Mouse (Mus musculus): ENCODE data around the gene Cks1b. TPM values are rescaled to one million over a fixed set of nuclear protein-coding genes. Genes with fewer than 3 reads are reported as not detected.
A peak's percentile ranks its signal among the peaks of the same experiment; 100 is the strongest.

Gene Cks1b
- polyA plus RNA-seq, 1 experiment = 7.3 TPM

GRCm38 (mm10) chr3:89377831-89378230 is 40.4 kb downstream of the Cks1b start:
- DNase-seq = no peak
- H3K4me1 ChIP-seq (ENCODE audit: control insufficient read depth, insufficient read depth, low read length) = peaks cover 6% of the 10 kb centered on the region; the same call in 1 of the 2 replicates
- 85% methylated on average over 4 of the region's 4 CpGs for whole genome bisulfite sequencing
- no peak overlapping the region for H3K4me3 ChIP-seq (ENCODE audit: insufficient read depth, low read depth, low read length)
- H3K27me3 ChIP-seq (replicated peaks; ENCODE audit: control insufficient read depth, insufficient read depth, low read length) = no peaks in the 10 kb centered on the region
- TF ChIP-seq POLR2A (IDR thresholded peaks at IDR 0.05; ENCODE audit: low read depth, low read length) (no peak), CTCF (conservative IDR thresholded peaks at IDR 0.05; ENCODE audit: insufficient read depth, insufficient read length, low read depth, low read length) (no peak)
- no peak overlapping the region for H3K27ac ChIP-seq (ENCODE audit: insufficient read depth, low read depth, low read length)
- 0 out of 2 replicates have a peak, but pooled peaks cover 1% of the 10 kb centered on the region for H3K36me3 ChIP-seq (ENCODE audit: control insufficient read depth, insufficient read depth, low read length)

GRCm38 (mm10) chr3:89373581-89374231 is 44.5 kb downstream of the Cks1b start:
- TF ChIP-seq POLR2A (IDR thresholded peaks at IDR 0.05; ENCODE audit: low read depth, low read length) = no peak
- TF ChIP-seq CTCF (conservative IDR thresholded peaks at IDR 0.05; ENCODE audit: insufficient read depth, insufficient read length, low read depth, low read length) = no peak
- no peak overlapping the region for H3K4me3 ChIP-seq (ENCODE audit: insufficient read depth, low read depth, low read length)
- H3K36me3 ChIP-seq (ENCODE audit: control insufficient read depth, insufficient read depth, low read length) = no peaks in the 10 kb centered on the region
- no peak overlapping the region for H3K27ac ChIP-seq (ENCODE audit: insufficient read depth, low read depth, low read length)
- 55% methylated on average over 5 of the region's 5 CpGs for WGBS
- H3K4me1 ChIP-seq (ENCODE audit: control insufficient read depth, insufficient read depth, low read length) = peaks cover 1% of the 10 kb centered on the region; the same call in 1 of the 2 replicates
- DNase-seq = no peak
- H3K27me3 ChIP-seq (replicated peaks; ENCODE audit: control insufficient read depth, insufficient read depth, low read length) = no peaks in the 10 kb centered on the region

- Histone ChIP-seq H3K4me3 (ENCODE audit: insufficient read depth, low read depth, low read length) (no peak overlapping the region), H3K4me1 (ENCODE audit: control insufficient read depth, insufficient read depth, low read length) (no peaks in the 10 kb centered on the region), H3K27me3 (replicated peaks; ENCODE audit: control insufficient read depth, insufficient read depth, low read length) (no peaks in the 10 kb centered on the region), H3K27ac (ENCODE audit: insufficient read depth, low read depth, low read length) (no peak overlapping the region), H3K36me3 (ENCODE audit: control insufficient read depth, insufficient read depth, low read length) (no peaks in the 10 kb centered on the region)
- DNase-seq = peak; percentile 40
- WGBS = 52% methylated on average over 11 of the region's 11 CpGs
- TF ChIP-seq POLR2A (IDR thresholded peaks at IDR 0.05; ENCODE audit: low read depth, low read length) (no peak), CTCF (conservative IDR thresholded peaks at IDR 0.05; ENCODE audit: insufficient read depth, insufficient read length, low read depth, low read length) (no peak)
Measured at GRCm38 (mm10) chr3:89367338-89367737, 50.8 kb downstream of the Cks1b start.

GRCm38 (mm10) chr3:89365486-89366414 is 52.4 kb downstream of the Cks1b start:
- H3K27ac ChIP-seq (ENCODE audit: insufficient read depth, low read depth, low read length) = no peak overlapping the region

More at GRCm38 (mm10) chr3:89365486-89366414, 52.4 kb downstream of the Cks1b start:
- 65% methylated on average over 20 of the region's 20 CpGs for WGBS
- no peaks in the 10 kb centered on the region for H3K27me3 ChIP-seq (replicated peaks; ENCODE audit: control insufficient read depth, insufficient read depth, low read length)
- no peaks in the 10 kb centered on the region for H3K36me3 ChIP-seq (ENCODE audit: control insufficient read depth, insufficient read depth, low read length)
- TF ChIP-seq POLR2A (IDR thresholded peaks at IDR 0.05; ENCODE audit: low read depth, low read length) (no peak), CTCF (conservative IDR thresholded peaks at IDR 0.05; ENCODE audit: insufficient read depth, insufficient read length, low read depth, low read length) (no peak)
- no peak for DNase-seq
- H3K4me1 ChIP-seq (ENCODE audit: control insufficient read depth, insufficient read depth, low read length) = no peaks in the 10 kb centered on the region
- no peak overlapping the region for H3K4me3 ChIP-seq (ENCODE audit: insufficient read depth, low read depth, low read length)

Other genes starting within 250 kb of the Cks1b start
- gene Scamp3, start 240.9 kb downstream of the Cks1b start, polyA plus RNA-seq (2012; rRNA removed) = 138 and 141 TPM in 2 replicates
- gene Fam189b, start 235.2 kb downstream of the Cks1b start, polyA plus RNA-seq (2012; rRNA removed) = 18.3 and 18.4 TPM in 2 replicates
- 61.6 and 65.3 TPM in 2 replicates for gene Gba, start 215.5 kb downstream of the Cks1b start, polyA plus RNA-seq (2012; rRNA removed)
- 5.0 and 7.9 TPM in 2 replicates for gene Thbs3, start 203.2 kb downstream of the Cks1b start, polyA plus RNA-seq (2012; rRNA removed)
- 257 and 283 TPM in 2 replicates for gene Mtx1, start 191.3 kb downstream of the Cks1b start, polyA plus RNA-seq (2012; rRNA removed)
- 45.9 and 53.8 TPM in 2 replicates for gene Muc1, start 189.3 kb downstream of the Cks1b start, polyA plus RNA-seq (2012; rRNA removed)
- gene Krtcap2, start 172.4 kb downstream of the Cks1b start, polyA plus RNA-seq (2012; rRNA removed) = 142 and 173 TPM in 2 replicates
- gene Trim46, start 172.1 kb downstream of the Cks1b start, polyA plus RNA-seq (2012; rRNA removed) = 9.1 and 10.5 TPM in 2 replicates
- gene Dpm3, start 159.0 kb downstream of the Cks1b start, polyA plus RNA-seq (2012; rRNA removed) = 431 and 562 TPM in 2 replicates
- gene Slc50a1, start 147.8 kb downstream of the Cks1b start, polyA plus RNA-seq (2012; rRNA removed) = 109 and 110 TPM in 2 replicates
- 54.1 and 59.2 TPM in 2 replicates for gene Efna1, start 137.2 kb downstream of the Cks1b start, polyA plus RNA-seq (2012; rRNA removed)
- gene Efna3, start 95.4 kb downstream of the Cks1b start, polyA plus RNA-seq (2012; rRNA removed) = 2.4 and 4.2 TPM in 2 replicates
- 8.2 and 10.4 TPM in 2 replicates for gene Efna4, start 80.4 kb downstream of the Cks1b start, polyA plus RNA-seq (2012; rRNA removed)
- gene Adam15, start 68.4 kb downstream of the Cks1b start, polyA plus RNA-seq (2012; rRNA removed) = 95.1 and 111 TPM in 2 replicates
- gene Dcst2, start 56.4 kb downstream of the Cks1b start, polyA plus RNA-seq (2012; rRNA removed) = 0.38 and 0.41 TPM in 2 replicates
- 1.8 and 2.2 TPM in 2 replicates for gene Dcst1, start 53.1 kb downstream of the Cks1b start, polyA plus RNA-seq (2012; rRNA removed)
- 54.3 and 58.8 TPM in 2 replicates for gene Zbtb7b, start 23.6 kb downstream of the Cks1b start, polyA plus RNA-seq (2012; rRNA removed)
- gene Lenep, start 15.6 kb downstream of the Cks1b start, polyA plus RNA-seq (2012; rRNA removed) = 0.15 TPM in 1 of 2 replicates, not detected in the other
- 54.6 and 56.7 TPM in 2 replicates for gene Flad1, start 6.5 kb downstream of the Cks1b start, polyA plus RNA-seq (2012; rRNA removed)
- 53.2 and 57.2 TPM in 2 replicates for gene Shc1, start 60 bp upstream of the Cks1b start, polyA plus RNA-seq (2012; rRNA removed)
- 26.2 and 45.6 TPM in 2 replicates for gene Pygo2, start 11.8 kb upstream of the Cks1b start, polyA plus RNA-seq (2012; rRNA removed)
- 60.5 and 61.3 TPM in 2 replicates for gene Pbxip1, start 18.3 kb upstream of the Cks1b start, polyA plus RNA-seq (2012; rRNA removed)
- gene Pmvk, start 36.2 kb upstream of the Cks1b start, polyA plus RNA-seq (2012; rRNA removed) = 20.6 and 27.2 TPM in 2 replicates
- 1.3 TPM in 2 replicates for gene Kcnn3, start 101.8 kb upstream of the Cks1b start, polyA plus RNA-seq (2012; rRNA removed)

Data from kidney, adult 2 months (tissue).